Mouse (Mus musculus) intestine, embryonic 15.5 days (tissue): ENCODE data around the gene Ppp2r1b. TPM values are rescaled to one million over a fixed set of nuclear protein-coding genes. Genes with fewer than 3 reads are reported as not detected.
A peak's percentile ranks its signal among the peaks of the same experiment; 100 is the strongest.

ENCODE experiments used
- ATAC-seq: fragments of 200-750 bp; cut with Nextera tagmentation; 2 replicates; pipeline ENCODE4 v1.8.0; 2017; ENCODE audit warnings: moderate TSS enrichment, moderate library complexity
- H3K27ac ChIP-seq: fragments of 300-500 bp; sonication (generic); 2 replicates; pipeline ENCODE4 v1.5.1; 2015; ENCODE audit warnings: mild to moderate bottlenecking, inconsistent platforms
- H3K27me3 ChIP-seq: fragments of 300-500 bp; sonication (generic); replicated peaks from 2 replicates; pipeline ENCODE4 v1.6.1; 2015; ENCODE audit warnings: inconsistent platforms
- H3K36me3 ChIP-seq: fragments of 300-500 bp; sonication (generic); 2 replicates; pipeline ENCODE4 v1.6.1; 2015; ENCODE audit warnings: inconsistent platforms
- H3K4me1 ChIP-seq: fragments of 300-500 bp; sonication (generic); replicated peaks from 2 replicates; pipeline ENCODE4 v1.6.1; 2015; ENCODE audit warnings: inconsistent platforms
- H3K4me2 ChIP-seq: fragments of 300-500 bp; sonication (generic); replicated peaks from 2 replicates; pipeline ENCODE4 v1.6.1; 2015; ENCODE audit warnings: mild to moderate bottlenecking, inconsistent platforms
- H3K4me3 ChIP-seq: fragments of 300-500 bp; sonication (generic); replicated peaks from 2 replicates; pipeline ENCODE4 v1.5.1; 2015; ENCODE audit warnings: inconsistent platforms
- H3K9ac ChIP-seq: fragments of 300-500 bp; sonication (generic); 2 replicates; pipeline ENCODE4 v1.6.1; 2015; ENCODE audit warnings: inconsistent platforms
- H3K9me3 ChIP-seq: fragments of 300-500 bp; sonication (generic); 2 replicates; pipeline ENCODE4 v1.6.1; 2016; ENCODE audit warnings: inconsistent platforms
- WGBS: fragments of 180-500 bp; shearing (Covaris S2); methylation state at CpG from one replicate; pipeline ENCODE4 v1.1.7; 2015; 5-methylcytosine and 5-hydroxymethylcytosine counted together
- polyA plus RNA-seq: library from polyadenylated mRNA; unstranded; fragments of >200 nt; fragmentation: Nextera tagmentation; extraction: Ambion mirVana; gene quantifications from 2 replicates; pipeline ENCODE4 v1.2.1, GENCODE M21; 2015

Ppp2r1b gene
- polyA plus RNA-seq, 1 experiment from 2014 or later = 65.7 TPM

GRCm38 (mm10) chr9:50900026-50900920 lies 55.2 kb downstream of the Ppp2r1b start:
- Histone ChIP-seq H3K9ac (no peak overlapping the region), H3K4me2 (no peak overlapping the region), H3K36me3 (peaks cover 3% of the 10 kb centered on the region; the same call in 1 of the 2 replicates), H3K9me3 (no peaks in the 10 kb centered on the region), H3K27me3 (no peaks in the 10 kb centered on the region), H3K4me1 (0 out of 2 replicates have a peak, but pooled peaks cover 4% of the 10 kb centered on the region), H3K27ac (no peak overlapping the region), H3K4me3 (no peak overlapping the region)
- 75% methylated on average over 7 of the region's 7 CpGs for WGBS
- no peak for ATAC-seq

GRCm38 (mm10) chr9:50904196-50904847 lies 59.2 kb downstream of the Ppp2r1b start:
- 0 out of 2 replicates have a peak, but pooled peaks cover 4% of the 10 kb centered on the region for H3K36me3 ChIP-seq
- no peak overlapping the region for H3K4me2 ChIP-seq
- WGBS = 81% methylated on average over 6 of the region's 6 CpGs
- H3K9me3 ChIP-seq = no peaks in the 10 kb centered on the region
- no peak overlapping the region for H3K9ac ChIP-seq
- H3K27me3 ChIP-seq = no peaks in the 10 kb centered on the region
- H3K4me3 ChIP-seq = no peak overlapping the region
- no peak overlapping the region for H3K27ac ChIP-seq
- 0 out of 2 replicates have a peak, but pooled peaks cover 4% of the 10 kb centered on the region for H3K4me1 ChIP-seq
- no peak for ATAC-seq

- 72% methylated on average over 3 of the region's 3 CpGs for WGBS
- H3K27ac ChIP-seq = no peak overlapping the region
- H3K4me1 ChIP-seq = 0 out of 2 replicates have a peak, but pooled peaks cover 3% of the 10 kb centered on the region
- no peak for ATAC-seq
- H3K4me2 ChIP-seq = no peak overlapping the region
- H3K27me3 ChIP-seq = no peaks in the 10 kb centered on the region
- no peaks in the 10 kb centered on the region for H3K9me3 ChIP-seq
- H3K36me3 ChIP-seq = 0 out of 2 replicates have a peak, but pooled peaks cover 4% of the 10 kb centered on the region
- no peak overlapping the region for H3K4me3 ChIP-seq
- H3K9ac ChIP-seq = no peak overlapping the region
Observed at GRCm38 (mm10) chr9:50905321-50905720, 60.2 kb downstream of the Ppp2r1b start.

- 86% methylated on average over 7 of the region's 7 CpGs for WGBS
- no peaks in the 10 kb centered on the region for H3K9me3 ChIP-seq
- H3K4me2 ChIP-seq = no peak overlapping the region
- H3K4me3 ChIP-seq = no peak overlapping the region
- H3K4me1 ChIP-seq = no peaks in the 10 kb centered on the region
- H3K27ac ChIP-seq = no peak overlapping the region
- no peak for ATAC-seq
- no peak overlapping the region for H3K9ac ChIP-seq
- peaks cover 4% of the 10 kb centered on the region; the same call in 1 of the 2 replicates for H3K36me3 ChIP-seq
- no peaks in the 10 kb centered on the region for H3K27me3 ChIP-seq
Observed at GRCm38 (mm10) chr9:50911861-50912515, 66.9 kb downstream of the Ppp2r1b start.

- H3K27ac ChIP-seq = no peak overlapping the region
- no peaks in the 10 kb centered on the region for H3K4me1 ChIP-seq
- H3K9ac ChIP-seq = no peak overlapping the region
- ATAC-seq = no peak
- H3K27me3 ChIP-seq = no peaks in the 10 kb centered on the region
- H3K4me2 ChIP-seq = no peak overlapping the region
- H3K4me3 ChIP-seq = no peak overlapping the region
- peaks cover 4% of the 10 kb centered on the region; the same call in 1 of the 2 replicates for H3K36me3 ChIP-seq
- H3K9me3 ChIP-seq = no peaks in the 10 kb centered on the region
- WGBS = 46% methylated on average over 3 of the region's 3 CpGs
Observed at GRCm38 (mm10) chr9:50918131-50918530, 73.0 kb downstream of the Ppp2r1b start.

- Histone ChIP-seq H3K4me1 (no peaks in the 10 kb centered on the region), H3K36me3 (no peaks in the 10 kb centered on the region; the same call in 1 of the 2 replicates), H3K9ac (no peak overlapping the region), H3K4me3 (no peak overlapping the region), H3K9me3 (no peaks in the 10 kb centered on the region), H3K27me3 (no peaks in the 10 kb centered on the region), H3K27ac (no peak overlapping the region), H3K4me2 (no peak overlapping the region)
- no peak for ATAC-seq
- 98% methylated on average over 2 of the region's 2 CpGs for WGBS
Observed at GRCm38 (mm10) chr9:50919554-50919953, 74.5 kb downstream of the Ppp2r1b start.

- no peaks in the 10 kb centered on the region for H3K27me3 ChIP-seq
- ATAC-seq = no peak
- H3K27ac ChIP-seq = no peak overlapping the region
- no peaks in the 10 kb centered on the region for H3K4me1 ChIP-seq
- no peak overlapping the region for H3K4me2 ChIP-seq
- no peaks in the 10 kb centered on the region for H3K36me3 ChIP-seq
- H3K9me3 ChIP-seq = no peaks in the 10 kb centered on the region
- 53% methylated on average over 3 of the region's 3 CpGs for whole genome bisulfite sequencing
- no peak overlapping the region for H3K9ac ChIP-seq
- no peak overlapping the region for H3K4me3 ChIP-seq
Observed at GRCm38 (mm10) chr9:50920933-50921895, 76.1 kb downstream of the Ppp2r1b start.

- Histone ChIP-seq H3K9ac (no peak overlapping the region), H3K9me3 (no peaks in the 10 kb centered on the region), H3K27me3 (no peaks in the 10 kb centered on the region), H3K27ac (no peak overlapping the region), H3K4me3 (no peak overlapping the region), H3K4me1 (no peaks in the 10 kb centered on the region), H3K36me3 (no peaks in the 10 kb centered on the region), H3K4me2 (no peak overlapping the region)
- peak; percentile 89 for ATAC-seq
- whole genome bisulfite sequencing = 52% methylated on average over 5 of the region's 5 CpGs
Observed at GRCm38 (mm10) chr9:50922363-50923153, 77.5 kb downstream of the Ppp2r1b start.

GRCm38 (mm10) chr9:50924454-50924853 lies 79.4 kb downstream of the Ppp2r1b start:
- Histone ChIP-seq H3K4me3 (no peak overlapping the region), H3K36me3 (no peaks in the 10 kb centered on the region), H3K9me3 (no peaks in the 10 kb centered on the region), H3K27me3 (no peaks in the 10 kb centered on the region), H3K4me2 (no peak overlapping the region), H3K4me1 (no peaks in the 10 kb centered on the region), H3K9ac (no peak overlapping the region), H3K27ac (0 out of 2 replicates have a peak overlapping the region, but pooled peaks have one; percentile 13)
- peak; percentile 72 for ATAC-seq

- Histone ChIP-seq H3K27me3 (no peaks in the 10 kb centered on the region), H3K27ac (no peak overlapping the region), H3K4me3 (no peak overlapping the region), H3K4me1 (no peaks in the 10 kb centered on the region), H3K36me3 (no peaks in the 10 kb centered on the region), H3K9ac (no peak overlapping the region), H3K4me2 (no peak overlapping the region), H3K9me3 (no peaks in the 10 kb centered on the region)
- 50% methylated on average over 4 of the region's 4 CpGs for WGBS
- no peak for ATAC-seq
Observed at GRCm38 (mm10) chr9:50925801-50926200, 80.7 kb downstream of the Ppp2r1b start.

GRCm38 (mm10) chr9:50929986-50930385 lies 84.9 kb downstream of the Ppp2r1b start:
- Histone ChIP-seq H3K9ac (no peak overlapping the region), H3K9me3 (no peaks in the 10 kb centered on the region)

More at GRCm38 (mm10) chr9:50929986-50930385, 84.9 kb downstream of the Ppp2r1b start:
- Histone ChIP-seq H3K27me3 (no peaks in the 10 kb centered on the region), H3K4me3 (no peak overlapping the region), H3K4me1 (no peaks in the 10 kb centered on the region), H3K4me2 (no peak overlapping the region), H3K27ac (no peak overlapping the region), H3K36me3 (0 out of 2 replicates have a peak, but pooled peaks cover 3% of the 10 kb centered on the region)
- no peak for ATAC-seq
